Mouse (Mus musculus): ENCODE measurements around the gene Tmem123. TPM values are rescaled to one million over a fixed set of nuclear protein-coding genes. Genes with fewer than 3 reads are reported as not detected.

Tmem123 gene
- total and polyA plus RNA-seq, 3 experiments, result 43.5 to 88.8 TPM; not detected in 1

DNA sequence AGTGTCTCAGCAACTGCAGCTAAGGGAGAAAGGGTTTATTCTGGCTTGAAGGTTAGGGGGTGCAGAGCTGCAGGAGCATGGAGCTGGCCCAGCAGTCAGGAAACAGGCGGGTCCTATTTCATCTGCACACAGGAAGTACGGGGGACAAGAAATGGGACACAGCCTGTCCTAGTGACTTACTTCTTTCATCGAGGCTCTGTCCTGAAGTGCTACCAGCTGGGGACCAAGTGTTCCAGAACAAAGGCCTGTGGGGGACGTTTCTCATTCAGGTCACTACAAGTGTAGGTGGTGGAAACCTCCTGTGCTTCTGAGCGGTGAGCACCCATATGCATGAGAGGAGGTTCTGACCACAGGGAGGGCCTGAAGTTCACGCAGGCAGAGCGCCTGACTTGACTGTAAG, 14.9 kb downstream of the Tmem123 start:
- Histone ChIP-seq H3K4me1 (ENCODE audit: control insufficient read depth in 1 of 2, insufficient read depth in 2 of 2, low read length in 2 of 2) (peaks cover 19 to 30% of the 10 kb centered on the region in 2 experiments), H3K79me2 (ENCODE audit: control insufficient read depth, insufficient read depth, low read length, poor library complexity) (no peaks in the 10 kb centered on the region), H3K9ac (ENCODE audit: control insufficient read depth, low read depth, low read length, poor library complexity, severe bottlenecking) (no peak overlapping the region), H3K4me3 (ENCODE audit: control insufficient read depth in 1 of 2, insufficient read depth in 1 of 2, low read depth in 2 of 2, low read length in 2 of 2) (no peak overlapping the region), H3K27me3 (ENCODE audit: control insufficient read depth in 1 of 2, insufficient read depth in 2 of 2, low read length in 2 of 2) (no peaks in the 10 kb centered on the region), H3K36me3 (ENCODE audit: control insufficient read depth in 1 of 2, insufficient read depth in 2 of 2, low read length in 2 of 2) (peaks cover 10 to 33% of the 10 kb centered on the region in 2 experiments), H3K27ac (ENCODE audit: control insufficient read depth, low read depth, low read length) (no peak overlapping the region), H3K9me3 (replicated peaks; ENCODE audit: insufficient read depth, low read length) (no peaks in the 10 kb centered on the region)
- TF ChIP-seq MAX (IDR thresholded peaks at IDR 0.05; ENCODE audit: low read length) (no peak), MEF2A (IDR thresholded peaks at IDR 0.05; ENCODE audit: extremely low read depth, insufficient replicate concordance, low read depth, low read length, poor library complexity, severe bottlenecking) (no peak), BHLHE40 (IDR thresholded peaks at IDR 0.05; ENCODE audit: borderline replicate concordance, low read depth, low read length) (no peak), GATA1 (IDR thresholded peaks at IDR 0.05; ENCODE audit: low read depth, low read length) (no peak), TBP (IDR thresholded peaks at IDR 0.05; ENCODE audit: low read depth, low read length) (no peak), MAFK (IDR thresholded peaks at IDR 0.05; ENCODE audit: borderline replicate concordance, low read depth, low read length) (no peak), ZKSCAN1 (IDR thresholded peaks at IDR 0.05; ENCODE audit: low read depth, low read length) (no peak), POLR2A (IDR thresholded peaks at IDR 0.05; ENCODE audit: control insufficient read depth in 1 of 2, insufficient read depth in 1 of 2, low read depth in 1 of 2, low read length in 2 of 2, poor library complexity in 1 of 2) (no peak), ZC3H11A (IDR thresholded peaks at IDR 0.05; ENCODE audit: low read depth, low read length) (no peak), MYC (IDR thresholded peaks at IDR 0.05; ENCODE audit: low read depth, low read length) (no peak), SMC3 (IDR thresholded peaks at IDR 0.05; ENCODE audit: low read depth, low read length) (no peak), SIN3A (IDR thresholded peaks at IDR 0.05; ENCODE audit: low read length) (no peak), USF1 (IDR thresholded peaks at IDR 0.05; ENCODE audit: low read depth, low read length) (no peak)
- DNase-seq (ENCODE audit: low read depth, low spot score), result no peak

DNA sequence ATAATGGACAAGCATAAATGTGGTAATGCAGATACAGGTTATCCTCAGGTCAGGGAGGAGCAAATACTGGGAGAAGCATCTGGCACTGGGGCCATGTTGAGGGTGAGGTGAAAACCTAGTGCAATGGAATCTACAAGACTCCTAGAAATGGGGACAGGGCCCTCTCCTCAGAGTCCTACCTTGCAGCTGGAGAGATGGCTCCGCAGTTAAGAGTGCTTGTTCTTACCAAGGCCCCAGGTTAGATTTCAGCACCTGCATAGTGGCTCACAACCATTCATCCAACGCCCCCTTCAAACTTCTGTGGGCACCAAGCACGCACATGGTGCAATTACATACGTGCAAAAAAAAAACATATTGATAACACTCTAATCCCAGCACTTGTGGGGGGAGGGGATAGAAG, 15.9 kb downstream of the Tmem123 start:
- H3K79me2 ChIP-seq (ENCODE audit: control insufficient read depth, insufficient read depth, low read length, poor library complexity), result no peaks in the 10 kb centered on the region
- peak; percentile 44 for DNase-seq (ENCODE audit: low read depth, low spot score)
- TF ChIP-seq ZKSCAN1 (IDR thresholded peaks at IDR 0.05; ENCODE audit: low read depth, low read length), result 0 out of 2 replicates have a peak, but pooled peaks have one; percentile 8
- TF ChIP-seq ZNF384 (IDR thresholded peaks at IDR 0.05; ENCODE audit: low read depth, low read length), result peak; percentile 41; the same call in 1 of the 2 replicates
- TF ChIP-seq EP300 (IDR thresholded peaks at IDR 0.05; ENCODE audit: low read depth in 1 of 2, low read length in 2 of 2), result no peak
- TF ChIP-seq USF2 (IDR thresholded peaks at IDR 0.05; ENCODE audit: borderline replicate concordance in 1 of 2, insufficient read depth in 1 of 2, low read depth in 1 of 2, low read length in 2 of 2), result no peak
- TF ChIP-seq E2F4 (IDR thresholded peaks at IDR 0.05; ENCODE audit: borderline replicate concordance, low read depth, low read length), result 0 out of 2 replicates have a peak, but pooled peaks have one; percentile 31
- no peak overlapping the region for H3K4me3 ChIP-seq (ENCODE audit: control insufficient read depth in 1 of 2, insufficient read depth in 1 of 2, low read depth in 2 of 2, low read length in 2 of 2)
- no peaks in the 10 kb centered on the region for H3K27me3 ChIP-seq (ENCODE audit: control insufficient read depth in 1 of 2, insufficient read depth in 2 of 2, low read length in 2 of 2)
- H3K27ac ChIP-seq (ENCODE audit: control insufficient read depth, low read depth, low read length), result peak overlapping the region; percentile 77
- peaks cover 19 to 30% of the 10 kb centered on the region in 2 experiments for H3K4me1 ChIP-seq (ENCODE audit: control insufficient read depth in 1 of 2, insufficient read depth in 2 of 2, low read length in 2 of 2)
- no peaks in the 10 kb centered on the region for H3K9me3 ChIP-seq (replicated peaks; ENCODE audit: insufficient read depth, low read length)
- no peak overlapping the region for H3K9ac ChIP-seq (ENCODE audit: control insufficient read depth, low read depth, low read length, poor library complexity, severe bottlenecking)
- H3K36me3 ChIP-seq (ENCODE audit: control insufficient read depth in 1 of 2, insufficient read depth in 2 of 2, low read length in 2 of 2), result peaks cover 10 to 33% of the 10 kb centered on the region in 2 experiments
